Mouse (Mus musculus) midbrain, embryonic 13.5 days (tissue): ENCODE measurements around the gene Pdzd2. TPM values are rescaled to one million over a fixed set of nuclear protein-coding genes. Genes with fewer than 3 reads are reported as not detected.

ENCODE experiments used
- ATAC-seq: fragments of 200-750 bp; cut with Nextera tagmentation; 2 replicates; pipeline ENCODE4 v1.8.0; 2017; ENCODE audit warnings: mild to moderate bottlenecking, moderate TSS enrichment, moderate library complexity
- H3K27ac ChIP-seq: fragments of 300-500 bp; sonication (generic); 2 replicates; pipeline ENCODE4 v1.5.1; 2015; ENCODE audit warnings: inconsistent platforms, mild to moderate bottlenecking, moderate library complexity
- H3K27me3 ChIP-seq: fragments of 300-500 bp; sonication (generic); 2 replicates; pipeline ENCODE4 v1.6.1; 2015; ENCODE audit warnings: mild to moderate bottlenecking, inconsistent platforms
- H3K36me3 ChIP-seq: fragments of 300-500 bp; sonication (generic); 2 replicates; pipeline ENCODE4 v1.6.1; 2015; ENCODE audit warnings: mild to moderate bottlenecking, inconsistent platforms
- H3K4me1 ChIP-seq: fragments of 300-500 bp; sonication (generic); replicated peaks from 2 replicates; pipeline ENCODE4 v1.6.1; 2015; ENCODE audit warnings: inconsistent platforms
- H3K4me2 ChIP-seq: fragments of 300-500 bp; sonication (generic); replicated peaks from 2 replicates; pipeline ENCODE4 v1.6.1; 2015; ENCODE audit warnings: moderate library complexity, mild to moderate bottlenecking, inconsistent platforms
- H3K4me3 ChIP-seq: fragments of 300-500 bp; sonication (generic); replicated peaks from 2 replicates; pipeline ENCODE4 v1.5.1; 2015; ENCODE audit warnings: mild to moderate bottlenecking, inconsistent platforms
- H3K9ac ChIP-seq: fragments of 300-500 bp; sonication (generic); replicated peaks from 2 replicates; pipeline ENCODE4 v1.6.1; 2015; ENCODE audit warnings: mild to moderate bottlenecking, inconsistent platforms
- H3K9me3 ChIP-seq: fragments of 300-500 bp; sonication (generic); 2 replicates; pipeline ENCODE4 v1.6.1; 2016; ENCODE audit warnings: mild to moderate bottlenecking, inconsistent platforms
- WGBS: fragments of 180-500 bp; shearing (Covaris S2); methylation state at CpG from one replicate; pipeline ENCODE4 v1.1.7; 2015; 5-methylcytosine and 5-hydroxymethylcytosine counted together
- polyA plus RNA-seq: library from polyadenylated mRNA; unstranded; fragments of >200 nt; fragmentation: Nextera tagmentation; extraction: Ambion mirVana; gene quantifications from 2 replicates; pipeline ENCODE4 v1.2.1, GENCODE M21; 2015

Gene Pdzd2
- polyA plus RNA-seq, 1 experiment from 2014 or later, result 9.7 TPM

DNA sequence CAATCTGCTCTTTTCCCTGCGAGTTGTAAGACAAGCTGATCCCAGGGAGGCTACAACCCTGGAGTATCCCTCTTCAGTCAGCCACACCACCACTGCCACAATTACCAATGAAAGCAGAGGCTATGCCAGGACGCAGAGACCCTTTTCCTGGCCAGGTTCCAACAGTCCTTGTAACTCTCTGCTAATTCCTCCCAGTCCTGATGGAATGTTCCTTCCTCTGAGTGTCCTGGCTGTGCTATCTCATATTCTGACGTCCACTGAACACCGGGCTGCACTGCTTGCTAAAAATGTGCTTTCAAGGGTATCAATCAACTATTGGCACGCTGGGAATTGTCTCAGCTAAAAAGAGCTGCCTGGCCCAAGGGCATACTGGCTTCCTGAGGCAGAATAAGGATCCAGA is 18.7 kb upstream of the Pdzd2 start:
- Histone ChIP-seq H3K4me2 (no peak overlapping the region), H3K27ac (no peak overlapping the region), H3K4me3 (no peak overlapping the region), H3K9me3 (no peaks in the 10 kb centered on the region), H3K27me3 (no peaks in the 10 kb centered on the region), H3K9ac (no peak overlapping the region), H3K4me1 (0 out of 2 replicates have a peak, but pooled peaks cover 2% of the 10 kb centered on the region), H3K36me3 (no peaks in the 10 kb centered on the region)
- 71% methylated on average over 5 of the region's 5 CpGs for WGBS
- ATAC-seq, result no peak

DNA sequence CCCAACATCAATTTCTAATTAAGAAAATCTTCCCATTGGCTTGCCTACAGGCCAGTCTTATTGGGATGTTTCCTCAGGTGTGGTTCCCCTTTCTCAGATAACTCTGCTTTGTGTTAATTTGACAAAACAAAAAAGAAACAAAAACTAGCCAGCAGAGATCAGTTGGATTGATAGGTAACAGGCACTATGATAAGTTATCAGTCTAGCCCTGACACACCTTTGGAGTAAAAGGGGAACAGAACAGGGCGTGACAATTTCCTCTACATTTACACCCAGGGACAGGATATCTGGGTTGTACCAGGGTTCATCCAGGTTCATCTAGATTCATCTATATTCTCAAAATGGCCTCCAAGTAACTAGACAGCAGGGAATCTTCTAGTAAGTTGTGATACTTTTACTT is 18.0 kb upstream of the Pdzd2 start:
- 100% methylated on average over 1 of the region's 1 CpGs for WGBS
- ATAC-seq, result no peak
- no peak overlapping the region for H3K27ac ChIP-seq

DNA sequence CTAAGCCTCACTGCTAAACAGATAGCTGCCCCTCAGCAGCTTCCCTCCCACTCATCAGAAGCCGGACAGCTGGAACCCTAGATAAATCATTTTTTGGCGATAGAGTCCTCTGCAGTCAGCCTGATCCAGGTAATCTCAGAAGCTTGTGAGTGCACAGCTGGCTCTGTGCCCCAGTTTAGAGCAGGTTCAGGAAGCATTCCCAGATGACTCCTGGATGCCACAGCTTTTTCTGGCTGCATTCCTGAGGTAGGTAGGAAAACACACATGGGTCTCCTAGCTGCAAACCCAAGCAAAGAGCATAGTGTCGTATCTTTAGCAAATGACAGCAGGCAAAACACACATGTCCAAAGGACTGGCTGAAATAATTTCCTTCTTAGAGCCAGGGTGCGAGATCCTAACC is 13.5 kb upstream of the Pdzd2 start:
- Histone ChIP-seq H3K36me3 (no peaks in the 10 kb centered on the region), H3K27me3 (no peaks in the 10 kb centered on the region), H3K4me3 (no peak overlapping the region), H3K4me1 (no peaks in the 10 kb centered on the region), H3K9me3 (no peaks in the 10 kb centered on the region), H3K9ac (no peak overlapping the region), H3K4me2 (no peak overlapping the region), H3K27ac (no peak overlapping the region)
- WGBS, result 81% methylated on average over 4 of the region's 4 CpGs
- ATAC-seq, result no peak

More for the DNA sequence above, 18.0 kb upstream of the Pdzd2 start:
- Histone ChIP-seq H3K4me2 (no peak overlapping the region), H3K9ac (no peak overlapping the region), H3K27me3 (no peaks in the 10 kb centered on the region), H3K9me3 (no peaks in the 10 kb centered on the region), H3K4me1 (no peaks in the 10 kb centered on the region), H3K36me3 (no peaks in the 10 kb centered on the region), H3K4me3 (no peak overlapping the region)

DNA sequence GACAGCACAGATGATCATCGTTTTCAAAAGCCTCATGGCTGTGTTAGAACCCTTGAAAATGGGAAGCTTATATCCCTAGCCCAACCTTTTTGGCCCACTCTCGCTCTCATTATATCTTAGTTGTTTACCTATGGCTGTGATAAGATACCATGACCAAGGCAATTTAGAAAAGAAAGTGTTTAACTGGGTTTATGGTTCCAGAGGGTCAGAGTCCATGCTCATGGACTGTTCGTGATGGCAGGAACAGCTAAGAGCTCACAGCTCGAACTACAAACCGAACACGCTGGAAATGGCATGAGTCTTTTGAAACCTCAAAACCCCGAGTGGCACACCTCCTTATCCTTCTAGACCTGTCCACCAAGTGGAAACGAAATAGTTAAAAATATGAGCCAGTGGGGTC is 11.2 kb upstream of the Pdzd2 start:
- 88% methylated on average over 8 of the region's 8 CpGs for WGBS

DNA sequence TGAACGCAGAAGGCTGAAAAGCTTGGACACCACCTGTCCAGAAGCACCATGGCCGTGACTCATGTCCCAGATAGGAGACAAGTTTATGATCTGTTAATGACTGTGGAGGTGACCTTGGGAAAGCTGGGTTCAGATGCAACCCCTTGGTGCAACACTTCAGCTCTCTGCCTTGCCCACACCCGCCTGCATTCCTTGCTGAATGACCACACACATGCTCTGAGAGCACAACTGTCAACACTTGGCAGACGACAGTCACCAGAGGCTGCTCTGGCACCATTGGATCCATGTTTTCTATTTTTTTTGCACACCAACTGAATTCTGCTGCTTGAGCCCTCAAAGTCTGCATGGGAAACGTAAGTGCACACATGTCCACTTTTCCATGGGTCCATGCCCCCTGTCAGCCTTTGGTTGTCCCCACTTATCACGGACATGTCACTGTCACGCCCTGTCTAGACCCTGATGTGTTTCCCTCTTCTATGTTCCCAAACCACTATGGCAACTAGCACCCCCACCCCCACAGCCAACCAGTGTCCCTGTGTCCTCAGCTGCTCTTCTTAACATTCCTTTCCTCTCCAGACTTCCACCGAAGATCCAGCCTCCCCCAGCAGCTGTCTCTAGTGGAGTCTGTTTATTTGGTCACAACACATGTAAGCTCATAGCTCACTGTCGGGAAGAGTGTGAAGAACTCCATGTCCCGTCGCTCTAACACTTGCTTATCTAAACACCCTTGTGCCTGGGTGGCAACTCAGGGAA is 10.0 kb upstream of the Pdzd2 start:
- Histone ChIP-seq H3K4me3 (no peak overlapping the region), H3K36me3 (no peaks in the 10 kb centered on the region), H3K27ac (no peak overlapping the region), H3K4me2 (no peak overlapping the region), H3K27me3 (no peaks in the 10 kb centered on the region), H3K9me3 (peaks cover 4% of the 10 kb centered on the region; the same call in 1 of the 2 replicates), H3K9ac (no peak overlapping the region), H3K4me1 (no peaks in the 10 kb centered on the region)
- WGBS, result 87% methylated on average over 11 of the region's 11 CpGs
- ATAC-seq, result no peak

More for the DNA sequence above, 11.2 kb upstream of the Pdzd2 start:
- Histone ChIP-seq H3K4me3 (no peak overlapping the region), H3K9ac (no peak overlapping the region), H3K36me3 (no peaks in the 10 kb centered on the region), H3K9me3 (peaks cover 4% of the 10 kb centered on the region; the same call in 1 of the 2 replicates), H3K27ac (no peak overlapping the region), H3K4me2 (no peak overlapping the region), H3K27me3 (no peaks in the 10 kb centered on the region), H3K4me1 (no peaks in the 10 kb centered on the region)
- ATAC-seq, result no peak

DNA sequence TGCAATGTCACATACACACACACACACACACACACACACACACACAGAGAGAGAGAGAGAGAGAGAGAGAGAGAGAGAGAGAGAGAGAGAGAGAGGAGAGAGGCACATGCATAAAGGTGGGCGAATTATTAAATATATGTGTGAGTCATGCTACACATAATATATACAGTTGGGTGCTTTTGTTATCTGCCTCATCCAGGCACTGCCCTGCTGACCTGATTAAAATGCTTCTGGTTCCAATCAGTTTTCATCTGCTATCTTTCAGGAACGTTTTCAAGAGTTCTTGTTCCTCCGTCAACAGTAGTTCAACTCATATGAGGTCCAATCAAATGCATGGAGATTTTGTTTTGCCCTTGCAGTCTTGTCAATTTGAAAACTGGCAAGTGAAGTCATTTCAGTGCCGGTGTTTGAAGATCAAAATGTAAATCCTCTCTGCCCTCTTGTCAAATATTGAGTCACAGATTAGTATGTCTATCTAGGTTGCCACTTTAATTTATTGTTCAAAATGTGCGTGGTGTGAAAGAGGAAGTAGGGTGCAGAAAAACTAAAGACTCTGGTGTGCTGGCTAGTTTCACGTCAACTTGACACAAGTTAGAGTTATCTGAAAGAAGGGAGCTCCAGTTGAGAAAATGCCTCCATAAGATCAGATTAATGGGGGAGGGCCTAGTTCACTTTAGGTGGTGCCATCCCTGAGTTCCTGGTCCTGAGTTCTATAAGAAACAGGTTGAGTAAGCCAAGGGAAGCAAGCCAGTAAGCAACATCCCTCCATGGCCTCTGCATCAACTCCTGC is 2.6 kb upstream of the Pdzd2 start:
- 83% methylated on average over 6 of the region's 6 CpGs for WGBS
- H3K27ac ChIP-seq, result no peak overlapping the region
- peaks cover 20% of the 10 kb centered on the region for H3K27me3 ChIP-seq
- no peak overlapping the region for H3K9ac ChIP-seq
- H3K4me3 ChIP-seq, result no peak overlapping the region
- H3K4me2 ChIP-seq, result no peak overlapping the region
- H3K4me1 ChIP-seq, result peaks cover 20% of the 10 kb centered on the region
- H3K9me3 ChIP-seq, result peaks cover 4% of the 10 kb centered on the region; the same call in 1 of the 2 replicates
- H3K36me3 ChIP-seq, result no peaks in the 10 kb centered on the region
- no peak for ATAC-seq

DNA sequence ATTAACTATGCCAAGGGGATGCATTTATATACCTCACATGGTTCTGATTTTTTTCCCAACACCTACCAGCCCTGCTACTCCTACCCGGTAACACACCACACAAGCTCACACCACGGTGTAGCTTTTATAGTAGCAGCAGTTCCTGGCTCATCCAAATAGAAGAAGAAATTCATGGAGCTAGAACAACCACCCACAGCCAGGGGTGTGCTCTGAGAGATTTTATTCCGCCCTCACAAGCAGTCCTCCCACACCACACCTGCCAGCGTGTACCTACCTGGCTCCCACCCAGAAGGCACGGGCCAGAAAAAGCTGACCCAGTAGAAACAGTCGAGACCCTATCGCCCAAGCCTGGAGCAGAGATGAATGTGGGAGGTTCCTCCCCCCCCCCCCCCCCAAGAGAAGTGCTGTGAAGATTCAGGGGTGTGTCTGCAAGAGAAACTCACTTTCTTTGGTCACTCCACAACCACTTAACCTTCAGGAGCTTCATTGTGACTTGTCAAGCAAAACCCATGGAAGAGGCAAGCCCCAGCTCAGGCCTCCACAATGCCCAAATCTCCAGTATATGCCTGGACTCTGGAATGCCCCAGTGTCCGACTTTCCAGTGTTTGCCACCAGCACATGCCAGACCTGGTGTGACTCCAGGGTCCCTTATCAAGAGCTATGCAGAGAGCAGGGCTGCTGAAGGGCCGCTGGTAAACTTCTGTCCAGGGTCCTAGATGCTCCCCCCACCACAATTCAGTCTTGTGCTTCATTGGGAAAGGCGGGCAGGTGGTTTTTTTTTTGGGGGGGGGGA is 1.2 kb downstream of the Pdzd2 start:
- Histone ChIP-seq H3K4me3 (peak overlapping the region; percentile 67), H3K27ac (no peak overlapping the region)
- 43% methylated on average over 10 of the region's 10 CpGs for WGBS

DNA sequence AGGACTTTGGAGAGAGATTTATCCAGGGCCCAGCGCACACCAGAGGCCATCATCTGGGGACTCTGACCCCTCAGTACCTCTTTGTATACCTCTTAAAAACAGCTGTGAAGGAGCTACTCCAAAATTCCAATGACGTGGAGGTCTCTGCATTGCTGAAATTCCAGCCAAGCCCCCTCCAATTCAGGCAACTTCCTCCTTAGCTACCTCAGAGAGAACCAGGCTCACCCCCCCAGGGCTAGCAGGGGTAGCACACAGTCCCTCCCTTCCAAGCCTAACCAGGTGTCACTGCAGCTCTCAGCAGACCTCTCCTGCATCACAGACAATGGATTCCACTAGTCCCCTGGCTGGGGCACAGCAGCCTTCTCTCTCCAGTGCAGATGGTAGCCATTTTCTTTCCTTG is 4.5 kb downstream of the Pdzd2 start:
- ATAC-seq, result no peak
- no peak overlapping the region for H3K9ac ChIP-seq
- H3K9me3 ChIP-seq, result no peaks in the 10 kb centered on the region
- no peak overlapping the region for H3K27ac ChIP-seq
- WGBS, result 52% methylated on average over 2 of the region's 2 CpGs
- H3K4me2 ChIP-seq, result no peak overlapping the region
- H3K4me3 ChIP-seq, result no peak overlapping the region
- H3K4me1 ChIP-seq, result peaks cover 9% of the 10 kb centered on the region
- no peaks in the 10 kb centered on the region for H3K36me3 ChIP-seq
- peaks cover 23% of the 10 kb centered on the region for H3K27me3 ChIP-seq

More for the DNA sequence above, 1.2 kb downstream of the Pdzd2 start:
- peaks cover 20% of the 10 kb centered on the region for H3K4me1 ChIP-seq
- peak overlapping the region; percentile 79 for H3K4me2 ChIP-seq
- H3K27me3 ChIP-seq, result peaks cover 25% of the 10 kb centered on the region
- H3K9me3 ChIP-seq, result no peaks in the 10 kb centered on the region
- H3K9ac ChIP-seq, result peak overlapping the region; percentile 74; the same call in 1 of the 2 replicates
- no peaks in the 10 kb centered on the region for H3K36me3 ChIP-seq
- ATAC-seq, result no peak

DNA sequence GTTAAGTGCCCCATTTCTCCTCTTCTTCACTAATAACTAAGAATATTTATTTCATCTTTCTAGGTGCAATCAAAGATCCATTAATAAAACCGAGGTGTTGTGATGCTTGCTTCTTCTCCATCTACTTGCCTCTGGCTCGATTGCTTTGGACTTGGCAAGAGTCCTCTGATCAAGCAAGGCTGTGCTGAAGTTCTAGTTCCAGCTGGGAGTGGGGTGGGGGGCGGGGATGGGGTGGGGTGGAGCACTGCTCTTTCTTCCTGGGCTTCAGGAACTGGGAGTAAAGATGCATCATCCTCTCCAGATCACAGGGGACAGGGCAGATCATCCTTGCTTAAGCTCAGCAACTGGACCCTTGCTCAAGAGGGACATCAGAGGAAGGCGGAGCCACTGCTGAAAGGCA is 5.5 kb downstream of the Pdzd2 start:
- 78% methylated on average over 4 of the region's 4 CpGs for WGBS
- Histone ChIP-seq H3K9ac (no peak overlapping the region), H3K4me3 (no peak overlapping the region), H3K4me2 (no peak overlapping the region), H3K9me3 (no peaks in the 10 kb centered on the region), H3K27ac (no peak overlapping the region), H3K36me3 (no peaks in the 10 kb centered on the region), H3K27me3 (peaks cover 22% of the 10 kb centered on the region), H3K4me1 (peaks cover 6% of the 10 kb centered on the region)
- no peak for ATAC-seq

DNA sequence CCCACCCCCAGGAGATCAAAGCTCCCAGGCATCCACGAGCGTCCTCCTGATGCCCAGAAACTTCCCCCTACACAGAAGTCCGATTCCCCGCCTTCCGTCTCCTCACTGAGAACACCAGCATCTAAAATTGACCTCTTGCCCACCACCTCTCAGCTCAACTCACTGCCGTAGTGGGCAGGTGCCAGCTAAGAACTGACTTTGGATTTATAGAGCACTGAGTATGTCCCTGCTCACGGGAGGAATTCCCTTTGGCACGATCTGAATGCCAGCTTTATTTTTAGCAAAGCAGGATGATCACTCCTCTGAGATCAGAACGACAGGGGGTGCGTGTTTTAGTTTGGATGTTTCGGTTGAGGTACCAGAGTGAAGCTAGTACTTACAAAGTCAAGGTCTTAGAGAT is 7.1 kb downstream of the Pdzd2 start:
- Histone ChIP-seq H3K9ac (no peak overlapping the region), H3K4me3 (no peak overlapping the region), H3K36me3 (no peaks in the 10 kb centered on the region), H3K9me3 (no peaks in the 10 kb centered on the region), H3K4me2 (no peak overlapping the region), H3K4me1 (no peaks in the 10 kb centered on the region), H3K27me3 (peaks cover 7% of the 10 kb centered on the region), H3K27ac (no peak overlapping the region)
- 85% methylated on average over 11 of the region's 11 CpGs for WGBS
- no peak for ATAC-seq

DNA sequence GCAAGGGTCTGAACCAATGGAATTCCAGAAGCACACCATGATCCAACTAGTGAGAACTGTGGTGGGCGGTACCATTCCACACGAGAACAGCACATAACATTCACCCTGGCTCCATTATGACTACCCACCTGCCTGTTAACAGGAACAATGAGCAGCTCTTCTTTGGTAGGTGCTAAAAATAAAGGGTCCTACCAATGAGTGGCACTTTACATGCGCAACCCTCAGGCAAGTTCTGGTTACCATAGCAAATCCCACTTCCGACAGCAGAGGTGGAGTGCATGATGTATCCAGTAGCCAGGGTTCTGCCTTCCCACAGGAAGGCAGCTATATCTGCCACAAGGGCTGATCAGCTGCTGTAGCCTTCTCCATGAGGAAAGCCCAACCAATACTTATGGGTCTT is 11.3 kb downstream of the Pdzd2 start:
- no peak overlapping the region for H3K4me3 ChIP-seq
- H3K27me3 ChIP-seq, result no peaks in the 10 kb centered on the region
- H3K27ac ChIP-seq, result no peak overlapping the region
- no peak for ATAC-seq
- no peak overlapping the region for H3K9ac ChIP-seq
- H3K9me3 ChIP-seq, result no peaks in the 10 kb centered on the region
- H3K36me3 ChIP-seq, result no peaks in the 10 kb centered on the region
- no peaks in the 10 kb centered on the region for H3K4me1 ChIP-seq
- WGBS, result 88% methylated on average over 4 of the region's 4 CpGs
- H3K4me2 ChIP-seq, result no peak overlapping the region

DNA sequence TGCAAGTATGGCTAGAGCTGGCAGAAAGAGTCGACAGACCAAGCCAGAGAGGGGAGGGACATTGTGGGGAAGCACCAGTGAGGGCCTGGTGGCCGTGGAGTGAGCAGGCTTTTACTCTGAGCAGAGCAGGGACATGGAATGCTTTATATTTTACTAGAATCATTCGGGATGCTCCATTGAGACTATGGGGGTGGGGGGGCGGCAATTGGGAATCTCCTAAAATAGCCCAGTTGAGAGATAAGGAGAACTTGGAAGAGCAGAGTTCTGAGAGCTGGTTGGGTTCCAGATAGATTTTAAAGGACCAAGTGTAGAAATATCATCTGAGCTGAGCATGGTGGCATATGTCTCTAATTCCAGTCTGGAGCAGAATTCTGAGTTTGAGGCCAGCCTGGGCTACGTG is 14.5 kb downstream of the Pdzd2 start:
- Histone ChIP-seq H3K27me3 (no peaks in the 10 kb centered on the region), H3K4me1 (no peaks in the 10 kb centered on the region), H3K4me3 (no peak overlapping the region), H3K9me3 (no peaks in the 10 kb centered on the region), H3K4me2 (no peak overlapping the region), H3K9ac (no peak overlapping the region), H3K27ac (no peak overlapping the region), H3K36me3 (no peaks in the 10 kb centered on the region)
- no peak for ATAC-seq
- 76% methylated on average over 5 of the region's 5 CpGs for WGBS
